Mouse (Mus musculus) stomach, postnatal 0 days (tissue): ENCODE measurements around the gene Myl6b. TPM values are rescaled to one million over a fixed set of nuclear protein-coding genes. Genes with fewer than 3 reads are reported as not detected.
"Not testable (repeated sequence)": the region's sequence is repeated elsewhere in the genome, so short reads cannot be mapped to it uniquely, and the experiment has no call there.

ENCODE experiments used
- ATAC-seq: fragments of 200-750 bp; cut with Nextera tagmentation; 2 replicates; pipeline ENCODE4 v1.8.0; 2017; ENCODE audit not compliant: low FRiP score, low TSS enrichment
- DNase-seq: peaks from one replicate; pipeline ENCODE4 v3.0.0-alpha.2; 2016; ENCODE audit warnings: low spot score
- H3K27ac ChIP-seq: fragments of 300-500 bp; sonication (generic); replicated peaks from 2 replicates; pipeline ENCODE4 v1.5.1; 2014; ENCODE audit warnings: mild to moderate bottlenecking, control low read depth
- H3K27me3 ChIP-seq: fragments of 300-500 bp; sonication (generic); 2 replicates; pipeline ENCODE4 v1.6.1; 2014; ENCODE audit warnings: low read length; ENCODE audit not compliant: control insufficient read depth, insufficient read depth
- H3K36me3 ChIP-seq: fragments of 300-500 bp; sonication (generic); 2 replicates; pipeline ENCODE4 v1.6.1; 2014; ENCODE audit warnings: low read length, mixed read lengths; ENCODE audit not compliant: control insufficient read depth, insufficient read depth
- H3K4me1 ChIP-seq: fragments of 300-500 bp; sonication (generic); replicated peaks from 2 replicates; pipeline ENCODE4 v1.6.1; 2014; ENCODE audit warnings: antibody characterized with exemption; ENCODE audit not compliant: control insufficient read depth, insufficient read depth
- H3K4me2 ChIP-seq: fragments of 300-500 bp; sonication (generic); replicated peaks from 2 replicates; pipeline ENCODE4 v1.6.1; 2014; ENCODE audit warnings: low read depth, mild to moderate bottlenecking, control low read depth, moderate library complexity
- H3K4me3 ChIP-seq: fragments of 300-500 bp; sonication (generic); 2 replicates; pipeline ENCODE4 v1.5.1; 2014; ENCODE audit warnings: low read depth, low read length, control low read depth
- H3K9ac ChIP-seq: fragments of 300-500 bp; sonication (generic); 2 replicates; pipeline ENCODE4 v1.6.1; 2014; ENCODE audit warnings: mild to moderate bottlenecking, low read length, control low read depth, mixed read lengths
- H3K9me3 ChIP-seq: fragments of 300-500 bp; sonication (generic); 2 replicates; pipeline ENCODE4 v1.6.1; 2016; ENCODE audit warnings: low read length; ENCODE audit not compliant: control insufficient read depth
- CTCF ChIP-seq: IDR thresholded peaks from 2 replicates; pipeline ENCODE4 v1.5.1; 2016; ENCODE audit warnings: antibody characterized with exemption, low read depth, mild to moderate bottlenecking, moderate library complexity
- EP300 ChIP-seq: optimal IDR thresholded peaks from 2 replicates; pipeline ENCODE3; 2016; ENCODE audit warnings: antibody characterized with exemption
- WGBS: fragments of 180-500 bp; shearing (Covaris S2); extraction: QIAGEN DNeasy Blood & Tissue Kit; methylation state at CpG from one replicate; pipeline ENCODE4 v1.1.7; 2014; 5-methylcytosine and 5-hydroxymethylcytosine counted together
- polyA plus RNA-seq: library from polyadenylated mRNA; unstranded; fragments of >200 nt; fragmentation: Nextera tagmentation; extraction: Ambion mirVana; gene quantifications from 2 replicates; pipeline ENCODE4 v1.2.1, GENCODE M21; 2015

Myl6b gene
- polyA plus RNA-seq, 1 experiment from 2014 or later = 2.2 TPM

GRCm38 (mm10) chr10:128508260-128508659 is 9.8 kb upstream of the Myl6b start:
- no peaks in the 10 kb centered on the region for H3K27me3 ChIP-seq
- peak overlapping the region; percentile 2; the same call in 1 of the 2 replicates for H3K9ac ChIP-seq
- H3K4me2 ChIP-seq = no peak overlapping the region
- peak overlapping the region; percentile 1; the same call in 1 of the 2 replicates for H3K27ac ChIP-seq
- ATAC-seq = no peak
- no peak for TF ChIP-seq EP300
- no peak for TF ChIP-seq CTCF
- no peak for DNase-seq
- H3K4me3 ChIP-seq = no peak overlapping the region
- 44% methylated on average over 9 of the region's 9 CpGs for WGBS
- H3K36me3 ChIP-seq = peaks cover 16% of the 10 kb centered on the region; the same call in 1 of the 2 replicates
- H3K9me3 ChIP-seq = no peaks in the 10 kb centered on the region
- H3K4me1 ChIP-seq = 0 out of 2 replicates have a peak, but pooled peaks cover 2% of the 10 kb centered on the region

DNA sequence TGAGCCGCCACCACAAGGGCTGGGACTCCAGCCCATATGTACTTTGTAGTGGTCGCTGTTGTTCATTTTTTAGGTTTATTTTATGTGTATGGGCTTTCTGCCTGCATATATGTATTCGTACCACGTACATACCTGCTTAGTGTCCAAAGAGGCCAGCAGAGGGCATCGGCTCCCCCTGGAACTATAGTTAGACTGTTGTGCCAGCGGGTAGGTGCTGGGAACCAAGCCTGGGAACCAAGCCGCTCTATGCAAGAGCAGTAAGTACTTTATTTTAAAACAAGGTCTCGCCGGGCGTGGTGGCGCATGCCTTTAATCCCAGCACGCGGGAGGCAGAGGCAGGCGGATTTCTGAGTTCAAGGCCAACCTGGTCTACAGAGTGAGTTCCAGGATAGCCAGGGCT is 7.5 kb upstream of the Myl6b start:
- TF ChIP-seq EP300 (no peak), CTCF (peak; percentile 33; the same call in 1 of the 2 replicates)
- Histone ChIP-seq H3K27me3 (no peaks in the 10 kb centered on the region), H3K27ac (no peak overlapping the region), H3K36me3 (0 out of 2 replicates have a peak, but pooled peaks cover 5% of the 10 kb centered on the region), H3K9me3 (no peaks in the 10 kb centered on the region), H3K4me1 (0 out of 2 replicates have a peak, but pooled peaks cover 2% of the 10 kb centered on the region), H3K4me2 (no peak overlapping the region), H3K9ac (no peak overlapping the region), H3K4me3 (no peak overlapping the region)
- 93% methylated on average over 14 of the region's 14 CpGs for WGBS
- ATAC-seq = no peak
- DNase-seq = no peak

- H3K4me3 ChIP-seq, H3K27ac ChIP-seq, H3K9ac ChIP-seq, H3K4me1 ChIP-seq, H3K4me2 ChIP-seq, ATAC-seq, H3K36me3 ChIP-seq, DNase-seq, H3K9me3 ChIP-seq, H3K27me3 ChIP-seq: not testable (repeated sequence)
- WGBS = 78% methylated on average over 5 of the region's 5 CpGs
Measured at GRCm38 (mm10) chr10:128505371-128505667, 6.8 kb upstream of the Myl6b start.

DNA sequence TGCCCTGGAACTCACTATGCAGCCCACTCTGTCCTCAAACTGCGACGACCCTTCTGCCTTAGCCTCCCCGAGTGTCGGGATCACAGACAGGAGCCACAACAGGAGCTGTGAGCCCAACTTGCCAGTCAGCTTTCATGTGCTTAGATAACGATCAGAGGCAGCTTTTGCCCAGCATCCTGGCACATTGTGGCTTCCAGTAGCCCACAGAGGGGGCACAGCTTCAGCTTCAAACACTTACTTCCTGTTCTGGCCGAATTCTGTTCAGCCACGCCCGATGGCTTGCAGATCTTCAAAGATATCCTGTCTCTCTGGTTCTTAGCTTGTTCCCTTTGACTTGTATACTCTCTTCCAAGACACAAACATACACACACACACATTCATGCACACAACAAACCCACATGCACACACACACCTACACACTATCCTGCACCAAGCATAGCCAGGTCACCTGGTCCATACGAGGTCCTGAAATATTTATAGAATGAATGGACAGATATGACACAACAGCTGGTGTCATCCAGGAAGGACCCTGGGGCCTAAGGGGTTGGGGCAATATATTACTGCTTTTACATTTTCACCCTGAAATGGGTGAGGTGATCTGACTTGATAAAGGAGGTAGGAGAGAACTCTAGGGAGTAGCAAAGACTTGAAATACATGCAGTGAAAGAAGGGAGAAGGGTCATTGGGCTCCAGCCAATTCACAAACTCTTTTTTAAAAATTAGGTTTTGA is 6.3 kb upstream of the Myl6b start:
- WGBS = 66% methylated on average over 9 of the region's 9 CpGs
- H3K9me3 ChIP-seq = no peaks in the 10 kb centered on the region
- H3K4me2 ChIP-seq = no peak overlapping the region
- no peaks in the 10 kb centered on the region for H3K36me3 ChIP-seq
- H3K27ac ChIP-seq = no peak overlapping the region; the same call in 1 of the 2 replicates
- ATAC-seq = no peak; the same call in 1 of the 2 replicates
- H3K4me1 ChIP-seq = 0 out of 2 replicates have a peak, but pooled peaks cover 2% of the 10 kb centered on the region
- no peak overlapping the region for H3K4me3 ChIP-seq
- no peak overlapping the region; the same call in 1 of the 2 replicates for H3K9ac ChIP-seq
- no peaks in the 10 kb centered on the region for H3K27me3 ChIP-seq
- no peak for DNase-seq
- TF ChIP-seq EP300 (no peak), CTCF (no peak)

GRCm38 (mm10) chr10:128504012-128504411 is 5.5 kb upstream of the Myl6b start:
- H3K4me3 ChIP-seq = no peak overlapping the region
- TF ChIP-seq CTCF = no peak
- TF ChIP-seq EP300 = no peak
- no peak overlapping the region for H3K27ac ChIP-seq
- H3K36me3 ChIP-seq = no peaks in the 10 kb centered on the region
- H3K4me1 ChIP-seq = 0 out of 2 replicates have a peak, but pooled peaks cover 2% of the 10 kb centered on the region
- ATAC-seq (no peak), DNase-seq (no peak)
- H3K27me3 ChIP-seq = no peaks in the 10 kb centered on the region
- 66% methylated on average over 3 of the region's 3 CpGs for WGBS
- H3K9ac ChIP-seq = no peak overlapping the region
- H3K9me3 ChIP-seq = no peaks in the 10 kb centered on the region
- no peak overlapping the region for H3K4me2 ChIP-seq

- Histone ChIP-seq H3K9me3 (no peaks in the 10 kb centered on the region), H3K4me3 (no peak overlapping the region), H3K4me2 (no peak overlapping the region), H3K9ac (no peak overlapping the region), H3K36me3 (no peaks in the 10 kb centered on the region), H3K4me1 (0 out of 2 replicates have a peak, but pooled peaks cover 2% of the 10 kb centered on the region), H3K27ac (no peak overlapping the region), H3K27me3 (no peaks in the 10 kb centered on the region)
- TF ChIP-seq CTCF = no peak
- no peak for TF ChIP-seq EP300
- ATAC-seq (no peak), DNase-seq (no peak)
- 83% methylated on average over 8 of the region's 8 CpGs for WGBS
Measured at GRCm38 (mm10) chr10:128503532-128503931, 5.0 kb upstream of the Myl6b start.
